Mouse (Mus musculus) bone marrow, adult 2 months (tissue): ENCODE data around the gene Timm8a2.

ENCODE experiments used
- CTCF ChIP-seq: fragments of 200-500 bp; IDR thresholded peaks from 2 replicates; pipeline ENCODE4 v1.5.1; 2011; ENCODE audit warnings: low read length, control low read depth; ENCODE audit not compliant: control insufficient read depth, insufficient read depth
- POLR2A ChIP-seq: fragments of 200-500 bp; IDR thresholded peaks from 2 replicates; pipeline ENCODE4 v1.6.1; 2011; ENCODE audit warnings: low read depth, mild to moderate bottlenecking, control low read depth, low read length, borderline replicate concordance; ENCODE audit not compliant: control insufficient read depth

DNA sequence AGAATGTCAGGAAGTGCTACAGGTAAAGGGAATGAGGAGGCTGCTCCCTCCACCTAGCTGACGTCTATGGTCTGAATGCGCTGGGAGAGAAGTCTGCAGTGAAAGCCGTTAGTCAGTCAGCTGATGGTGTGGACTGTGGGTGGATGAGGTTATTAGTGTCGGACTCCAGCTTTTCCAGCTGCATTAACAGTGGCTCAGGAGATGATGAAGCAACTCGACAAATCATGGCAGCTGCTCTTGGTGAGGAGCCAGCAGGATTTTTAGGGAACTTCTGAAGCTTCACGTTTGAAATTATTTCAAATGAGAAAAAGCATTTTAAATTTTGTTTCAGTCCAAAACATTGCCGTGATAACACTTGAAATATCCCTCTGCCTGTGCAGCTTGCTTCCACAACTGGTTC is 24.2 kb upstream of the Timm8a2 start:
- no peak for TF ChIP-seq CTCF
- TF ChIP-seq POLR2A: no peak
